Mouse (Mus musculus) thymus, adult 18-20 months (tissue): ENCODE data around the gene Cutal.

Source experiments
- DNase-seq, 2 experiments: peaks; one replicate each; pipeline ENCODE4 v3.0.0; 2022; ENCODE audit warnings: mixed read lengths in 2 of 2

Cutal gene

DNA sequence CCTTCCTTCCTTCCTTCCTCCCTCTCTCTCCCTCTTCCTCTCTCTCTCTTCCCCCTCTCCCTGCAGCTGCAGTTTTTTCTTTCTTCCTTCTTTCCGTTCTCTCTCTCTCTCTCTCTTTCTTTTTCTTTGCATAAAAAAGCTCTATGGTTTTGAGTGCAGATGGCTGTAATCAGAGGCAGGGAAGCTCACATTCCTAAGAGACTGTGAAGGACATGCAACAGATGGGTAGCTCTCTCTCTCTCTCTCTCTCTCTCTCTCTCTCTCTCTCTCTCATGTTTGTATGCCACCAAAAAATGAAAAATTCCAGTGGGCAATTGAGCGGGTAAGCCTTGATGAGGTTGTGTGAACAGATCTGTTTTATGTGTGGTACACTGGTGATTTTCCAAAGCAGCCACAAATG is 10.0 kb downstream of the Cutal start:
- DNase-seq = no peak

DNA sequence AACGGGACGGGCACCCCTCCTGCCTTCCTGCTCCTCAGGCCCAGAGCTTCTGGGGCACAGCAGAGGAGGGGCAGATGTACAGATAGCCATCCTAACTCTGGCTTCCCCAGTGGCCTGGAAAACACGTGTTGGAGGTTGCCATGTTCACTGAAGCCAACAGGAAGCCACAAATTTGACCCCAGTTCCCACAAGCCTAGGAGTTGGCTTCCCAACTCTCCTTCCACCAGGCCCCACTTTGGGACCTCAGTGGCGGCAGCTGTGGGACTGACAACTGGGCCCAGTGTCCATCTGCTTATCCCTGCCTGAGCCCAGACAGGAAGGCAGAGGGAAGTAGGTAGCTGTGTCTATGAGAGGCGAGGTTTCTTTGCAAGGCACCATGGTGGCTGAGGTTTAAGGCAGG is 19.8 kb downstream of the Cutal start:
- DNase-seq = no peak

- no peak for DNase-seq
These were observed 21.4 kb downstream of the Cutal start for GRCm38 (mm10) chr2:34895503-34896113.

DNA sequence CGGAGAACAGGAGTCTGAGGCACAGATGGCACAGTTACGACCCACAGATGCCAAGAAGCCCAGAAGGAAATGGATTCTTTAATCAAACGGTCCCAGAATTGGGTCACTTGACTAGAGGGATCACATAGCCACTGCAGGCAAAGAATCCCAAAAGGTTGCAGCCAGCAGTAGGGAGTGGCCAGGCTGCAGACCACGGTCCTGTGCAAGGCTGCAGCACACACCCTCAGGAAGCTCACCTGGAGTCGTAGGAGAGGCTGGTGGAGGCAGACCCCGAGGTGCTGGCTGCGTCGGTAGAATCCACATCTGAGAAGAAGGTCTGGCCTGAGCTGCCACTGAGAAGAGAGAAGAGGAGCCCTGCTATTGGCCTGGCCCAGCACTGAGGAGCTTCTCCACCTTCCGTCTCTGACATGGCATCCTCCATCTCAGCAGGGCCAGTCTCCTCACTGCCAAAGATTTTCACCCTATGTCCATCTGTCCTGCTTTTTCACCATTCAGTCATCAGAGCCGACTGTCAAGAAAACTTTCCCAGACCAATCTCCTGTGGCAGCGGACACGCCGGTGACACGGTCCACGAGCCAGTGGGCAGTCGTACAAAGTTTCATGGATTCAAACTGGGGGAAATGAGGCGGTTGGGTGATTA is 22.7 kb downstream of the Cutal start:
- DNase-seq = no peak

DNA sequence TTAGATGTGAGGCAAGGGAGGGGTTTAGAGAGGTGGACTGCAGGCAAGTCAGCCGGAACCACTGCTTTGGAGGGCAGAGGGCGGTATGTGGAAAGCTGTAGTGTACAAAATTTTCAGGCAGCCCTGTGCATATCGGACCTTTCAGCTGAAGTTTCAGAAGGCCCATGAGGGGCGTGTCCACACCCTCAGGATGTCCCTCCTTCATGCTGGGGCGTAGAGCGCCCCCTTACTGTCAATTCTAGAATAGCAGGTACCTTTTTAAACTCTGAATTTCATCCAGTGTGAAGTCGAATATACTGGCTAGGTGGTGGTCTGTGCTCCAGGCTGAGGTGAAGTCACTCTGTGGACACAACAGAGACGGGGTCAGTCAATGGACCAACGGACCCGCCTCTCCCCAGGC is 23.6 kb downstream of the Cutal start:
- no peak for DNase-seq

DNA sequence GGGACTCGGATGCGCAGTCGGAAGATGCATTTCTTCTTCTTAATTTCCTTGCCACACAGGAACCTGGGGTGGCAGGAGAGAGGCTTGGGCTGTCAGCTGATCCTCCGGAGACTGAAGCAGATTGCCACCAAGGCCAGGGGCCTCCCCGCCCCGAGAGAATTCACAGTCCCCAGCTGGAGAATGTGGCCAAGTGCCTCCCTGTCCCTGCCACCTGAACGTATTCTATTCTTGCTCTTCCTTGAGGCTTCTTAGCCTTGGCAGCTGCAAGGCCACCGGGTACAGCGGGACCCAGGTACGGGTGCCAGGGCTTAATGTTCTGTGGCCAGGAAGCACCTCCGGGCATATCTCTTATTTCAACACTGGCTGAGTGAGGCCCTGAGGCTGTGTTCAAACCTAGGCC is 25.5 kb downstream of the Cutal start:
- DNase-seq = no peak

DNA sequence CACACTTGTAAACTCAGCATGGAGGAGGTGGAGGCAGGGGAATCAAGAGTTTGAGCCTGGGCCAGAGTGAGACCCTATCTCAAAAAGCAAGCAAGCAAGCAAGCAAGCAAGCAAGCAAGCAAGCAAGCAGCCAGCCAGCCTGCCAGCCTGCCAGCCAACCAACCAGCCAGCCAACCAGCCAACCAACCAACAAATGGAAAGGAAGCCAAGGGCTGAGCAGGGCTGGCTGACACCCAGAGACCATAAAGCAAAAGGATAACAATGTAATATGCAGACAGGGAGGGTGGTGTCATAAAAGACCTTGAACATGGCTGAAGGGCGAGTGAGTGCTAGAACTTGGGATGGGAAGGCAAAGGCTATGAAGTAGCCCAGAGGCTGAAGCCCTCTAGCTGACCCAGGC is 26.2 kb downstream of the Cutal start:
- no peak for DNase-seq

GRCm38 (mm10) chr2:34901726-34902125 is 27.5 kb downstream of the Cutal start:
- DNase-seq = no peak

DNA sequence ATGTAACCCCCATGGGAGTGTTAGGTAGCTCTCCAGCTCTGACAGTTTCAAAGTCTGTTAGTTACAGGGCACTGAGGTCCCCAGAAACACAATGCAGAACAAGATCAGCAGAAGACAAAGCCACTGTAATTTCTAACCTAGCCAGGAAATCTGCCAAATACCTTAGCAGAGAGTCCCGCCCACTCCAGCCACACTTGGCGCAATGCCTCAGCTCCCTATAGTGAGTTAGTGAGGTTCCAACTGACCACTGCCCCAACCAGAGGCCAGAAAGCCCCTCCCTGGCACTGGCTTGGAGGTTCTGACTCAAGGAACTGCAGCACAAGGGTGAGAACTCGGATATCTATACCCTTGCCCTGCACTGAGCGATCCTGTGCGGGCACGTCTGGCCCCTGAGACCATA is 28.5 kb downstream of the Cutal start:
- no peak for DNase-seq

- no peak for DNase-seq
These were observed 29.0 kb downstream of the Cutal start for GRCm38 (mm10) chr2:34903191-34903590.

GRCm38 (mm10) chr2:34903652-34904405 is 29.6 kb downstream of the Cutal start:
- no peak for DNase-seq

DNA sequence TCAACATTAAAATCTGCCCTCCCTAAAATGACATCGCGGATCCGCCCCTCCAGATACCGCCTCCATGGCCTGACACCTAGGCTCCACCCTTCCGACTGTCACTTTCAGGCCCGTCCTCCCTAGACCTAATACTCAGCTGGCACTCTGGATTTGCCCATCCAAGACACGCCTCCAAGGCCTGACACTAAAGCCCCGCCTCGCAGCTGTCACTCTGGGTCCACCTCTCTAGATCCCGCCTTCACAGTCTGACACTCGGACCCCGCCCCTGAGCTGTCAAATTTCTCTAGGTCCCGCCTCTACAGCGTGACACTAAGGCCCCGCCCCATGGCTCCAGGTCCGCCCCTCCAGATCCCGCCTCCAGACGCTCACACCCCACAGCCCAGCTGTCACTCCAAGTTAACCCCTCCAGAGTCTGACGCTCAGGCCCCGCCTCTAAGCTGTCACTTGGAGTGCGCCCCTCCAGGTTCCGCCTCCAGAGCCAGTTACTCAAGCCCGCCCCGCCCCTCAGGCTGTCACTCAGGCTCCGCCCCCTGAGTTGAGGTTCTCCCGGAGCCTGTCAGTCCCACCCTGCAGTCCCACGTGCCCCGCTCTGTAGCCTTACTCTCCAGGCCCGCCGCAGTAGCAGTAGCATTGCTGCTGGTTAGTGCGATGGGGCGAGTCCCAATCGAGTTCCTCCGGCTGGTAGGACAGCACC is 30.8 kb downstream of the Cutal start:
- peak; percentile 98 to 99 for DNase-seq

GRCm38 (mm10) chr2:34906426-34906825 is 32.2 kb downstream of the Cutal start:
- no peak for DNase-seq

GRCm38 (mm10) chr2:34906861-34907604 is 32.8 kb downstream of the Cutal start:
- DNase-seq = peak; percentile 32 to 49

DNA sequence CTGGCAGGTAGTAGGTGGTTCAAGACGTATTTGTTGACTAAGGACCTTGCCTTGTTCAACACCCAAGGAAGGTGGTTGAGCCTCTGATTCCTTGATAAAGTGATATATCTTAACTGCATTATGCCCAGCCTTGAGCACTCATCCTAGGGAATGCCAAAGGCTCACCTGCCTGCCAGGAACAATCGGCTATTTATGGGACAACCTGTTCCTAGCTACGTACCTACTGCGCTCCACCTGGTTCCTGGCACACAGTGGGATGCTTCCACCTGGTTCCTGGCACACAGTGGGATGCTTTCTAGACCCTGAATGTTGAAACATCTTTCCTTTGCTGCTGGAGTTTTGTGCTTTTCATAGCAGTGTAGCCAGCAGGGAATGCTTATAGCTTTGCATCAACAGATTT is 35.5 kb downstream of the Cutal start:
- no peak for DNase-seq

- DNase-seq = no peak
These were observed 37.7 kb downstream of the Cutal start for GRCm38 (mm10) chr2:34911871-34912270.

GRCm38 (mm10) chr2:34912613-34913012 is 38.4 kb downstream of the Cutal start:
- DNase-seq = peak; percentile 54 to 61

- peak; percentile 57 to 73 for DNase-seq
These were observed 39.2 kb downstream of the Cutal start, which contains the start of gene Phf19 for GRCm38 (mm10) chr2:34913218-34914068. Gene Phf19 (minus strand): TSS chr2:34914026.

GRCm38 (mm10) chr2:34914069-34914822 is 40.0 kb downstream of the Cutal start:
- DNase-seq = peak in 1 of 2 experiments; percentile 53

GRCm38 (mm10) chr2:34914823-34915082 is 40.6 kb downstream of the Cutal start:
- DNase-seq = no peak

GRCm38 (mm10) chr2:34915103-34915502 is 40.9 kb downstream of the Cutal start:
- DNase-seq = peak in 1 of 2 experiments; percentile 37
